Mouse (Mus musculus): ENCODE measurements at regions not wholly inside any gene's neighbourhood (a gene's known extent, or its start where the extent isn't known, plus 50 kb on each side); places are given as distances from the start of the nearest gene placed in this dataset.

DNA sequence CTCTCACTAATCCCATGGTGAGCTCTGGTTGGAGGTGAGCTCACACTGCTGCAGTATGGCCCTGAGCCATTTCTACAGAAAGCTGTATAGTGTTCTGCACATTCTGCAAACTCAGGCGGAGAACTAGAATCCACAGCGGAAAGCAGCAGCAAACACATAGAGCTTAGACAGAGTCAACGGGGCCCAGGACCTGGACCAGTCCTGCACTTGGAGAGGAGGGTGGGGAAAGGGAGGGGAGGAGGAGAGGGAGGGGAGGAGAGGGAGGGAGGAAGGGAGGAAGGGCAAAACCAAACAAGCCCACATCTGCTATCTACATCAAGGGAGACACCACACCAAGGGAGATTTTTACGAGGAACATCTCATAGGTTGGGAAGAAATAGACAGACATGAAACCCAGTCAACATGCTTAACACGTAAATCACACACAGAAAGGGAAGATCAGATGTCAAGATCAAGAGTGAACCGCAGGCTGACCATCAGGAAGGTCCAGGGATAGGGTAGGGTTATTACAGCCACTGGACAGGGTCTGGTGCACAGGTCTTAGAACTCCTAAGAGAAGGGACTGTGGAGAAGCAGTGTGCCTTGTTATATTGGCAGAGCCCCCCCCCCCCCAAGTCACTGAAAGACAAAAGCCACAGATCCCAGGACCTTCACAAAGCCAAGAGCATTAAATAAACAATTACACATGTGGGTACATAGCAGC is 428.2 kb upstream of the Cdh4 start:
- no peak for TF ChIP-seq CTCF (IDR thresholded peaks at IDR 0.05)
- no peak for TF ChIP-seq EP300 (IDR thresholded peaks at IDR 0.05)
